Mouse (Mus musculus) kidney, adult 8-10 months (tissue): Measurements from ENCODE around the gene Notch2.

Source experiments
- DNase-seq, 2 experiments: peaks; one replicate each; pipeline ENCODE4 v3.0.0; 2022

Gene Notch2

GRCm38 (mm10) chr3:98160330-98160729 lies 147.0 kb downstream of the Notch2 start, which contains the start of gene Adam30:
Adam30 (plus strand) TSS chr3:98160630.
- DNase-seq, result no peak

- DNase-seq, result peak; percentile 58 to 63
These were observed 165.0 kb downstream of the Notch2 start for GRCm38 (mm10) chr3:98178340-98178739.

GRCm38 (mm10) chr3:98180805-98181204 lies 167.5 kb downstream of the Notch2 start:
- peak; percentile 23 to 50 for DNase-seq

- DNase-seq, result no peak
These were observed 171.9 kb downstream of the Notch2 start for GRCm38 (mm10) chr3:98185163-98185714.

- DNase-seq, result no peak
These were observed 174.4 kb downstream of the Notch2 start for GRCm38 (mm10) chr3:98187777-98188176.

GRCm38 (mm10) chr3:98197711-98198532 lies 184.6 kb downstream of the Notch2 start:
- DNase-seq, result no peak

- peak in 1 of 2 experiments; percentile 12 for DNase-seq
These were observed 186.4 kb downstream of the Notch2 start for GRCm38 (mm10) chr3:98199747-98200146.
